16 mouse cellular contexts compared by ENCODE assay signal in the genomic region with DNA sequence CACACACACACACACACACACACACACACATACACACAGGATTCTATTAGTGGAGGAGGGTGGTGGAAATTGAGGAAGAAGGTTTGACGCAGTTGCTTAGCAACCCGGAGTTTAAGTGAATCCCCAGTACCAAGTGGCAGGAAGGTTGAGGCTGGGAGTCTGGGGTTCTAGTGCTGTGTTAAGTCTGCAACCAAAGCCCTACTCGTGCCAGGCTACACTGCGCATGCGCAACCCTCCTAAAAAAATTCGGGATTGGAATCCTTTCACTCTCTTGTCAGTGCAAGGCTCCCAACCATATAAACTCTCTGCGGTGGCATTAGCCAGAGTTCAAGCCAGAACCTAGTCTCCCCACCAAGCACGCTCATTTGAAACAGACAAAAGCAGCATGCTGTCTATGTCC. TPM values are rescaled to one million over a fixed set of nuclear protein-coding genes. Genes with fewer than 3 reads are reported as not detected.
A peak's percentile ranks its signal among the peaks of the same experiment; 100 is the strongest.
DNase-seq lines count a peak whose midpoint lies in the region; ATAC-seq and TF ChIP-seq lines count a peak whose summit lies in the region.
"Had no signal": no experiment of that assay in that cellular context is flagged by ENCODE, and none has a peak within 500 bp of the region (broad histone marks: within the 10 kb centered on the region; RNA-seq: fewer than 3 reads in every experiment).

No protein-coding gene starts in this region.

- no peak overlapping the region for H3K27ac ChIP-seq in forebrain, embryonic 11.5 days (ENCODE audit: low read depth, low read length)
- H3K27ac ChIP-seq in forebrain, embryonic 12.5 days: no peak overlapping the region
- H3K27ac ChIP-seq in neural tube, embryonic 15.5 days (replicated peaks): no peak overlapping the region
- H3K27ac ChIP-seq in hindbrain, postnatal 0 days: no peak overlapping the region
- H3K27ac ChIP-seq: liver, embryonic 12.5 days had no signal

- no peak for TF ChIP-seq CTCF in hindbrain, postnatal 0 days (IDR thresholded peaks at IDR 0.05; ENCODE audit: low read depth)

- H3K9ac ChIP-seq in forebrain, embryonic 11.5 days (ENCODE audit: low read length): no peak overlapping the region
- H3K9ac ChIP-seq in forebrain, embryonic 12.5 days: no peak overlapping the region
- no peak overlapping the region for H3K9ac ChIP-seq in neural tube, embryonic 15.5 days (replicated peaks)
- H3K9ac ChIP-seq in hindbrain, postnatal 0 days (replicated peaks; ENCODE audit: low read length): no peak overlapping the region
- H3K9ac ChIP-seq: heart, embryonic 12.5 days; liver, embryonic 12.5 days had no signal

- no peaks in the 10 kb centered on the region for H3K36me3 ChIP-seq in forebrain, embryonic 11.5 days (ENCODE audit: control insufficient read depth, insufficient read depth, low read length)
- no peaks in the 10 kb centered on the region for H3K36me3 ChIP-seq in forebrain, embryonic 12.5 days (replicated peaks)
- H3K36me3 ChIP-seq in neural tube, embryonic 15.5 days: no peaks in the 10 kb centered on the region
- no peaks in the 10 kb centered on the region for H3K36me3 ChIP-seq in hindbrain, postnatal 0 days (ENCODE audit: insufficient read depth, low read length)
- H3K36me3 ChIP-seq: heart, embryonic 12.5 days; liver, embryonic 12.5 days had no signal

- intact Hi-C loops in left cerebral cortex, postnatal 4 days (cut with DNase I): no loop called here

- no peaks in the 10 kb centered on the region for H3K9me3 ChIP-seq in forebrain, embryonic 11.5 days (ENCODE audit: control insufficient read depth, low read length)
- H3K9me3 ChIP-seq in forebrain, embryonic 12.5 days: no peaks in the 10 kb centered on the region
- H3K9me3 ChIP-seq in neural tube, embryonic 15.5 days (replicated peaks): no peaks in the 10 kb centered on the region
- no peaks in the 10 kb centered on the region for H3K9me3 ChIP-seq in hindbrain, postnatal 0 days (ENCODE audit: low read length)
- H3K9me3 ChIP-seq: heart, embryonic 12.5 days; liver, embryonic 12.5 days had no signal

- peak; percentile 18; the same call in 1 of the 2 replicates for ATAC-seq in forebrain, embryonic 11.5 days (replicated peaks; ENCODE audit: low FRiP score)
- ATAC-seq in forebrain, embryonic 12.5 days (ENCODE audit: low FRiP score): no peak; the same call in 1 of the 2 replicates
- ATAC-seq in neural tube, embryonic 15.5 days (ENCODE audit: low FRiP score): no peak
- ATAC-seq in hindbrain, postnatal 0 days: peak; percentile 40; the same call in 1 of the 2 replicates
- ATAC-seq: liver, embryonic 12.5 days had no signal

- H3K4me1 ChIP-seq in forebrain, embryonic 11.5 days (replicated peaks; ENCODE audit: control insufficient read depth, insufficient read depth, low read length): no peaks in the 10 kb centered on the region
- no peaks in the 10 kb centered on the region for H3K4me1 ChIP-seq in forebrain, embryonic 12.5 days
- H3K4me1 ChIP-seq in neural tube, embryonic 15.5 days: no peaks in the 10 kb centered on the region
- H3K4me1 ChIP-seq in hindbrain, postnatal 0 days (ENCODE audit: insufficient read depth, low read length): no peaks in the 10 kb centered on the region
- H3K4me1 ChIP-seq: heart, embryonic 12.5 days; liver, embryonic 12.5 days had no signal

- WGBS in forebrain, embryonic 11.5 days: 9% methylated on average over 8 of the region's 8 CpGs
- WGBS in forebrain, embryonic 12.5 days: 3% methylated on average over 8 of the region's 8 CpGs
- 4% methylated on average over 8 of the region's 8 CpGs for WGBS in neural tube, embryonic 15.5 days
- WGBS in hindbrain, postnatal 0 days: under 1% methylated on average over 8 of the region's 8 CpGs

- H3K27me3 ChIP-seq in forebrain, embryonic 11.5 days (ENCODE audit: control insufficient read depth, insufficient read depth, low read length): peaks cover 91% of the 10 kb centered on the region
- H3K27me3 ChIP-seq in forebrain, embryonic 12.5 days: peaks cover 90% of the 10 kb centered on the region
- H3K27me3 ChIP-seq in neural tube, embryonic 15.5 days (replicated peaks): peaks cover 89% of the 10 kb centered on the region
- H3K27me3 ChIP-seq in hindbrain, postnatal 0 days (ENCODE audit: insufficient read depth, low read length): peaks cover 89% of the 10 kb centered on the region
- H3K27me3 ChIP-seq: CH12.LX had no signal

- H3K4me3 ChIP-seq in forebrain, embryonic 11.5 days (ENCODE audit: low read depth, low read length): no peak overlapping the region
- no peak overlapping the region for H3K4me3 ChIP-seq in forebrain, embryonic 12.5 days (replicated peaks)
- no peak overlapping the region for H3K4me3 ChIP-seq in neural tube, embryonic 15.5 days (replicated peaks)
- no peak overlapping the region for H3K4me3 ChIP-seq in hindbrain, postnatal 0 days (ENCODE audit: low read length)
- H3K4me3 ChIP-seq: heart, embryonic 12.5 days; liver, embryonic 12.5 days had no signal

- no peak overlapping the region for H3K4me2 ChIP-seq in forebrain, embryonic 11.5 days (ENCODE audit: low read depth, low read length, severe bottlenecking)
- H3K4me2 ChIP-seq in forebrain, embryonic 12.5 days: no peak overlapping the region
- no peak overlapping the region for H3K4me2 ChIP-seq in neural tube, embryonic 15.5 days
- no peak overlapping the region for H3K4me2 ChIP-seq in hindbrain, postnatal 0 days (ENCODE audit: low read depth, low read length)
- H3K4me2 ChIP-seq: heart, embryonic 12.5 days; liver, embryonic 12.5 days had no signal

- DNase-seq in forebrain, embryonic 11.5 days (ENCODE audit: low spot score): no peak
- peak; percentile 61 for DNase-seq in neural tube, embryonic 10.5 days (ENCODE audit: extremely low spot score, low spot score)
- DNase-seq in hindbrain, postnatal 0 days (ENCODE audit: low spot score): no peak
- DNase-seq in urinary bladder, adult 18-20 months (ENCODE audit: low spot score in 2 of 2): no peak
- DNase-seq in yolk sac, embryonic 10.5 days (ENCODE audit: low spot score): no peak
- no peak for DNase-seq in left cerebral cortex, postnatal 4 days
- DNase-seq: cerebellum, postnatal 10 days; gastrocnemius, postnatal 36 days; heart, postnatal 4 days; kidney, postnatal 10 days; thymus, adult 2 months had no signal

RNA-seq across cellular contexts. Expression of a gene that starts 18.0 kb away (rescaled TPM):
- 15.6 and 17.1 TPM in 2 replicates for polyA plus RNA-seq in forebrain, embryonic 11.5 days (2014; fragmentation: Nextera tagmentation; extraction: Ambion mirVana)
- polyA plus RNA-seq in forebrain, embryonic 12.5 days (2016; fragmentation: Nextera tagmentation; extraction: Ambion mirVana): 11.3 and 21.0 TPM in 2 replicates
- polyA plus RNA-seq in neural tube, embryonic 15.5 days (2015; fragmentation: Nextera tagmentation; extraction: Ambion mirVana): 29.5 and 46.0 TPM in 2 replicates
- total RNA-seq in hindbrain, postnatal 0 days (2014; rRNA removed): 35.3 and 36.5 TPM in 2 replicates
- polyA plus RNA-seq in hindbrain, postnatal 0 days (2015; fragmentation: Nextera tagmentation; extraction: Ambion mirVana): 48.7 and 50.4 TPM in 2 replicates
- total RNA-seq in left cerebral cortex, postnatal 4 days (2021): 1 to 10 TPM; 1.1 to 1.5 TPM
- total RNA-seq: CH12.LX; gastrocnemius, postnatal 36 days; heart, postnatal 4 days had no signal
- polyA plus RNA-seq: liver, embryonic 12.5 days had no signal

Comparison
In these comparisons a context has a peak if more than half of its experiments do, and no peak if none do; other contexts are left out.
1. ATAC-seq: peak in forebrain, embryonic 11.5 days (single experiment) and hindbrain, postnatal 0 days (single experiment); none in forebrain, embryonic 12.5 days (single experiment) and neural tube, embryonic 15.5 days (single experiment).